Comparison of ENCODE assay signal across 22 mouse cellular contexts in the genomic region with DNA sequence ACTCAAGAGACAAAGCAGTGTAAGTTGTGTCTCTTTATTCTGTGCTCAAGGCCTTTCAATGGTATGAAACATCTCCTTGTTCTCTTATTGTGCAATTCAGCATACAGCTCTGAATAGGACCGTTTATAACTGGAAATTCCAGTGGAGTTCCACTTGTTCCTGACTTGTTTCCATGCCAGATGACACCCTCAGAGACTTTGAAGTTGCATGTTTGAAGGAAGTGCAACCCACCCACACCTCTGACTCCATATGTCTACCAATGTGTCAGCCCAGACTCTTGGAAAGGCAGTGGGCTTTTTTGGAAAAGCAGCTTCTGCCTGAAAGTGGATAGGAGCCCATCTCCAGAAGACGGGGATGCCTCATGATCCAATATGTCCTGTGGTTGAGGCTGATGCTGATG.
DNase-seq lines count a peak whose midpoint lies in the region; ATAC-seq and TF ChIP-seq lines count a peak whose summit lies in the region.
"Had no signal": no experiment of that assay in that cellular context is flagged by ENCODE, and none has a peak within 500 bp of the region (broad histone marks: within the 10 kb centered on the region; RNA-seq: fewer than 3 reads in every experiment).

No protein-coding gene starts in this region.

- H3K36me3 ChIP-seq in intestine, postnatal 0 days (ENCODE audit: control insufficient read depth, insufficient read depth) = no peaks in the 10 kb centered on the region
- H3K36me3 ChIP-seq: embryonic facial prominence, embryonic 10.5 days; midbrain, embryonic 10.5 days; neural tube, embryonic 13.5 days had no signal

- TF ChIP-seq CTCF in intestine, postnatal 0 days (IDR thresholded peaks at IDR 0.05; ENCODE audit: low read depth) = no peak

- no peak overlapping the region for H3K27ac ChIP-seq in intestine, postnatal 0 days (ENCODE audit: low read depth, low read length)
- H3K27ac ChIP-seq: embryonic facial prominence, embryonic 10.5 days; gastrocnemius, adult 2 months; heart, adult 2 months; hindbrain, embryonic 14.5 days; midbrain, embryonic 10.5 days; neural tube, embryonic 13.5 days had no signal

- no peak overlapping the region for H3K9ac ChIP-seq in intestine, postnatal 0 days (ENCODE audit: low read depth, low read length)
- H3K9ac ChIP-seq: hindbrain, embryonic 14.5 days; neural tube, embryonic 13.5 days had no signal

- H3K4me3 ChIP-seq in intestine, postnatal 0 days (ENCODE audit: low read depth, low read length) = no peak overlapping the region
- H3K4me3 ChIP-seq: embryonic facial prominence, embryonic 10.5 days; erythroblast, embryonic 14.5 days; gastrocnemius, adult 2 months; heart, adult 2 months; midbrain, embryonic 10.5 days; neural tube, embryonic 13.5 days had no signal

- no peaks in the 10 kb centered on the region for H3K9me3 ChIP-seq in intestine, postnatal 0 days (ENCODE audit: control insufficient read depth)
- H3K9me3 ChIP-seq: embryonic facial prominence, embryonic 10.5 days; midbrain, embryonic 10.5 days; neural tube, embryonic 13.5 days had no signal

- DNase-seq in Muller cell, postnatal 12 days (ENCODE audit: inconsistent ontology term) = peak; percentile 78
- DNase-seq in frontal cortex, postnatal 14 days (ENCODE audit: low spot score in 2 of 2) = peak; percentile 19 to 32
- peak; percentile 86 for DNase-seq in layer of hippocampus, adult 9-11 months
- peak; percentile 37 to 97 for DNase-seq in left cerebral cortex, postnatal 25 days (ENCODE audit: low spot score in 2 of 2)
- no peak for DNase-seq in kidney, postnatal 14 days
- DNase-seq in spleen, postnatal 14 days (ENCODE audit: low spot score in 2 of 2) = no peak
- DNase-seq in adrenal gland, postnatal 36 days = no peak
- DNase-seq: adrenal gland, adult 8-10 months; B cell, adult 2 months; cerebellum, postnatal 14 days; gastrocnemius, adult 2 months; heart, adult 2 months; heart, postnatal 10 days; kidney, postnatal 36 days; thymus, adult 18-20 months had no signal

- H3K4me1 ChIP-seq in intestine, postnatal 0 days (replicated peaks; ENCODE audit: control insufficient read depth, insufficient read depth, low read length) = no peaks in the 10 kb centered on the region
- H3K4me1 ChIP-seq: embryonic facial prominence, embryonic 10.5 days; midbrain, embryonic 10.5 days; neural tube, embryonic 13.5 days had no signal

- H3K4me2 ChIP-seq in intestine, postnatal 0 days (replicated peaks; ENCODE audit: low read depth) = no peak overlapping the region
- H3K4me2 ChIP-seq: hindbrain, embryonic 14.5 days; neural tube, embryonic 13.5 days had no signal

- no peak for ATAC-seq in intestine, postnatal 0 days
- ATAC-seq: intestine, embryonic 16.5 days had no signal

- 65% methylated on average over 2 of the region's 2 CpGs for WGBS in intestine, postnatal 0 days

- no peaks in the 10 kb centered on the region for H3K27me3 ChIP-seq in intestine, postnatal 0 days (replicated peaks; ENCODE audit: control insufficient read depth, insufficient read depth, low read length)
- H3K27me3 ChIP-seq: neural tube, embryonic 13.5 days had no signal

- intact Hi-C loops in left cerebral cortex, postnatal 25 days (cut with DNase I) = loop anchor here (2.0 to 10.0 kb wide), 4 partner anchors 15 to 337 kb away; no protein-coding TSS in a partner anchor

Comparison
In these comparisons a context has a peak if more than half of its experiments do, and no peak if none do; other contexts are left out.
1. DNase-seq: peak in Muller cell, postnatal 12 days (single experiment), frontal cortex, postnatal 14 days (2 of 2), layer of hippocampus, adult 9-11 months (single experiment) and left cerebral cortex, postnatal 25 days (2 of 2); none in kidney, postnatal 14 days (single experiment), spleen, postnatal 14 days (0 of 2) and adrenal gland, postnatal 36 days (0 of 2).